Mouse (Mus musculus) intestine, postnatal 0 days (tissue): Measurements from ENCODE around the gene Mroh3. TPM values are rescaled to one million over a fixed set of nuclear protein-coding genes. Genes with fewer than 3 reads are reported as not detected.

Experiments
- ATAC-seq: fragments of 200-750 bp; cut with Nextera tagmentation; 2 replicates; pipeline ENCODE4 v1.8.0; 2017; ENCODE audit warnings: mild to moderate bottlenecking, moderate TSS enrichment, moderate library complexity
- H3K27ac ChIP-seq: fragments of 300-500 bp; sonication (generic); 2 replicates; pipeline ENCODE4 v1.5.1; 2014; ENCODE audit warnings: mild to moderate bottlenecking, low read depth, low read length, moderate library complexity
- H3K27me3 ChIP-seq: fragments of 300-500 bp; sonication (generic); replicated peaks from 2 replicates; pipeline ENCODE4 v1.6.1; 2014; ENCODE audit warnings: low read length, mixed read lengths; ENCODE audit not compliant: control insufficient read depth, insufficient read depth
- H3K36me3 ChIP-seq: fragments of 300-500 bp; sonication (generic); 2 replicates; pipeline ENCODE4 v1.6.1; 2014; ENCODE audit warnings: mild to moderate bottlenecking, moderate library complexity; ENCODE audit not compliant: control insufficient read depth, insufficient read depth
- H3K4me1 ChIP-seq: fragments of 300-500 bp; sonication (generic); replicated peaks from 2 replicates; pipeline ENCODE4 v1.6.1; 2014; ENCODE audit warnings: antibody characterized with exemption, low read length, mixed read lengths; ENCODE audit not compliant: control insufficient read depth, insufficient read depth
- H3K4me2 ChIP-seq: fragments of 300-500 bp; sonication (generic); replicated peaks from 2 replicates; pipeline ENCODE4 v1.6.1; 2014; ENCODE audit warnings: low read depth, mild to moderate bottlenecking, moderate library complexity
- H3K4me3 ChIP-seq: fragments of 300-500 bp; sonication (generic); 2 replicates; pipeline ENCODE4 v1.5.1; 2014; ENCODE audit warnings: low read depth, low read length
- H3K9ac ChIP-seq: fragments of 300-500 bp; sonication (generic); 2 replicates; pipeline ENCODE4 v1.6.1; 2014; ENCODE audit warnings: mild to moderate bottlenecking, low read depth, low read length
- H3K9me3 ChIP-seq: fragments of 300-500 bp; sonication (generic); 2 replicates; pipeline ENCODE4 v1.6.1; 2016; ENCODE audit warnings: mixed run types; ENCODE audit not compliant: control insufficient read depth
- CTCF ChIP-seq: sonication (generic); IDR thresholded peaks from 2 replicates; pipeline ENCODE4 v1.5.1; 2016; ENCODE audit warnings: low read depth, mild to moderate bottlenecking, control low read depth, antibody characterized with exemption, moderate library complexity
- WGBS: fragments of 180-500 bp; shearing (Covaris S2); extraction: QIAGEN DNeasy Blood & Tissue Kit; methylation state at CpG from one replicate; pipeline ENCODE4 v1.1.7; 2014; 5-methylcytosine and 5-hydroxymethylcytosine counted together
- polyA plus RNA-seq: library from polyadenylated mRNA; unstranded; fragments of >200 nt; fragmentation: Nextera tagmentation; extraction: Ambion mirVana; gene quantifications from 2 replicates; pipeline ENCODE4 v1.2.1, GENCODE M21; 2015

Mroh3 gene
- polyA plus RNA-seq, 1 experiment from 2014 or later = 0.04 TPM

- 7% methylated on average over 5 of the region's 5 CpGs for WGBS
- Histone ChIP-seq H3K4me3 (no peak overlapping the region), H3K4me2 (no peak overlapping the region), H3K9ac (no peak overlapping the region), H3K27ac (no peak overlapping the region), H3K27me3 (no peaks in the 10 kb centered on the region), H3K9me3 (no peaks in the 10 kb centered on the region), H3K36me3 (peaks cover 62% of the 10 kb centered on the region), H3K4me1 (peaks cover 19% of the 10 kb centered on the region; the same call in 1 of the 2 replicates)
- TF ChIP-seq CTCF = peak; percentile 98
- peak; percentile 52 for ATAC-seq
Observed at GRCm38 (mm10) chr1:136170109-136170508, 42.5 kb downstream of the Mroh3 start.

- Histone ChIP-seq H3K9ac (no peak overlapping the region), H3K4me1 (peaks cover 4% of the 10 kb centered on the region; the same call in 1 of the 2 replicates), H3K27ac (no peak overlapping the region), H3K4me2 (no peak overlapping the region), H3K4me3 (no peak overlapping the region), H3K9me3 (no peaks in the 10 kb centered on the region), H3K36me3 (peaks cover 79% of the 10 kb centered on the region), H3K27me3 (no peaks in the 10 kb centered on the region)
- WGBS = 73% methylated on average over 8 of the region's 8 CpGs
- peak; percentile 65 for TF ChIP-seq CTCF
- ATAC-seq = no peak
Observed at GRCm38 (mm10) chr1:136167657-136168056, 45.0 kb downstream of the Mroh3 start.

- WGBS = 68% methylated on average over 2 of the region's 2 CpGs
- Histone ChIP-seq H3K36me3 (peaks cover 84% of the 10 kb centered on the region), H3K4me3 (no peak overlapping the region), H3K27me3 (no peaks in the 10 kb centered on the region), H3K4me2 (no peak overlapping the region), H3K27ac (no peak overlapping the region), H3K9me3 (no peaks in the 10 kb centered on the region), H3K9ac (no peak overlapping the region), H3K4me1 (no peaks in the 10 kb centered on the region)
- no peak for ATAC-seq
- TF ChIP-seq CTCF = no peak
Observed at GRCm38 (mm10) chr1:136165436-136165835, 47.2 kb downstream of the Mroh3 start.

GRCm38 (mm10) chr1:136161333-136161921, 51.2 kb downstream of the Mroh3 start:
- no peak for ATAC-seq
- TF ChIP-seq CTCF = no peak
- Histone ChIP-seq H3K9me3 (no peaks in the 10 kb centered on the region), H3K27me3 (no peaks in the 10 kb centered on the region), H3K4me3 (no peak overlapping the region), H3K4me2 (no peak overlapping the region), H3K4me1 (0 out of 2 replicates have a peak, but pooled peaks cover 3% of the 10 kb centered on the region), H3K27ac (no peak overlapping the region), H3K36me3 (peaks cover 90% of the 10 kb centered on the region), H3K9ac (no peak overlapping the region)
- 93% methylated on average over 7 of the region's 7 CpGs for WGBS

GRCm38 (mm10) chr1:136160930-136161329, 51.7 kb downstream of the Mroh3 start:
- WGBS = 89% methylated on average over 6 of the region's 6 CpGs

GRCm38 (mm10) chr1:136160297-136160696, 52.3 kb downstream of the Mroh3 start:
- 91% methylated on average over 12 of the region's 12 CpGs for WGBS
- no peak overlapping the region for H3K4me3 ChIP-seq
- peaks cover 92% of the 10 kb centered on the region for H3K36me3 ChIP-seq
- 0 out of 2 replicates have a peak, but pooled peaks cover 3% of the 10 kb centered on the region for H3K4me1 ChIP-seq
- H3K9ac ChIP-seq = no peak overlapping the region
- TF ChIP-seq CTCF = no peak
- H3K9me3 ChIP-seq = no peaks in the 10 kb centered on the region
- H3K4me2 ChIP-seq = no peak overlapping the region
- no peaks in the 10 kb centered on the region for H3K27me3 ChIP-seq
- ATAC-seq = no peak
- H3K27ac ChIP-seq = peak overlapping the region; percentile 35; the same call in 1 of the 2 replicates

More at GRCm38 (mm10) chr1:136160930-136161329, 51.7 kb downstream of the Mroh3 start:
- no peak overlapping the region for H3K9ac ChIP-seq
- H3K4me2 ChIP-seq = no peak overlapping the region
- ATAC-seq = no peak
- 0 out of 2 replicates have a peak, but pooled peaks cover 3% of the 10 kb centered on the region for H3K4me1 ChIP-seq
- no peak overlapping the region for H3K4me3 ChIP-seq
- no peaks in the 10 kb centered on the region for H3K27me3 ChIP-seq
- TF ChIP-seq CTCF = no peak
- H3K9me3 ChIP-seq = no peaks in the 10 kb centered on the region
- no peak overlapping the region for H3K27ac ChIP-seq
- H3K36me3 ChIP-seq = peaks cover 92% of the 10 kb centered on the region
